Mouse (Mus musculus): ENCODE measurements around the gene Pex5l. TPM values are rescaled to one million over a fixed set of nuclear protein-coding genes. Genes with fewer than 3 reads are reported as not detected.

The Pex5l gene
- total and polyA plus RNA-seq, 2 experiments from 2014 or later = 0.15 to 1.5 TPM

DNA sequence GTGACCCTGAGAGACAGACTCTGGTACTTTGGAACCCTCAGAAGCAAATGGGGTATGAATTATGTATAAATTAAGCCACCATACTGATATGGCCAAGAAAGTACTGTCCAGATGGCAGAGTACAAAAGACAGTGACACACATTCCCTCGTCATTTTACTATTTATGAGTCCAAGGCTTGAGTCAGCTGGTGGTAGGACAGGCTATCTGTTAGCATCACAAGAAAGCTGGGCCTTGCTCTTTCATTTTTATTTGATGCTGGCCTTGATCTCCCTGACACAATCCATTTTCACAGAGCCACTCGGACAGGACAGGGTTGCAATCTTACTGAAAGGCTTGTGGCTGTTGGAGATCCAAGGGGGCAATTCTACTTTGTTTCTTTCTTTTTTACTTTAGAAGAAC, 67.4 kb downstream of the Pex5l start:
- ATAC-seq (ENCODE audit: insufficient read depth, low read depth) (no peak), DNase-seq (ENCODE audit: low spot score) (no peak)
- no peaks in the 10 kb centered on the region for H3K27me3 ChIP-seq (ENCODE audit: control insufficient read depth, insufficient read depth, low read length)
- no peaks in the 10 kb centered on the region for H3K4me1 ChIP-seq (ENCODE audit: control insufficient read depth, insufficient read depth)
- H3K4me2 ChIP-seq (ENCODE audit: low read depth, low read length) = no peak overlapping the region
- WGBS = 64% methylated on average over 2 of the region's 2 CpGs
- H3K36me3 ChIP-seq (replicated peaks; ENCODE audit: control insufficient read depth, insufficient read depth, low read length) = no peaks in the 10 kb centered on the region
- H3K9ac ChIP-seq (replicated peaks; ENCODE audit: low read depth, low read length) = no peak overlapping the region
- no peak overlapping the region for H3K4me3 ChIP-seq (ENCODE audit: low read depth, low read length)
- H3K27ac ChIP-seq (ENCODE audit: low read depth) = no peak overlapping the region
- no peaks in the 10 kb centered on the region for H3K9me3 ChIP-seq (replicated peaks; ENCODE audit: control insufficient read depth, low read length)
- TF ChIP-seq CTCF (IDR thresholded peaks at IDR 0.05; ENCODE audit: low read depth) (no peak), EP300 (IDR thresholded peaks at IDR 0.05; ENCODE audit: low read depth) (no peak)

DNA sequence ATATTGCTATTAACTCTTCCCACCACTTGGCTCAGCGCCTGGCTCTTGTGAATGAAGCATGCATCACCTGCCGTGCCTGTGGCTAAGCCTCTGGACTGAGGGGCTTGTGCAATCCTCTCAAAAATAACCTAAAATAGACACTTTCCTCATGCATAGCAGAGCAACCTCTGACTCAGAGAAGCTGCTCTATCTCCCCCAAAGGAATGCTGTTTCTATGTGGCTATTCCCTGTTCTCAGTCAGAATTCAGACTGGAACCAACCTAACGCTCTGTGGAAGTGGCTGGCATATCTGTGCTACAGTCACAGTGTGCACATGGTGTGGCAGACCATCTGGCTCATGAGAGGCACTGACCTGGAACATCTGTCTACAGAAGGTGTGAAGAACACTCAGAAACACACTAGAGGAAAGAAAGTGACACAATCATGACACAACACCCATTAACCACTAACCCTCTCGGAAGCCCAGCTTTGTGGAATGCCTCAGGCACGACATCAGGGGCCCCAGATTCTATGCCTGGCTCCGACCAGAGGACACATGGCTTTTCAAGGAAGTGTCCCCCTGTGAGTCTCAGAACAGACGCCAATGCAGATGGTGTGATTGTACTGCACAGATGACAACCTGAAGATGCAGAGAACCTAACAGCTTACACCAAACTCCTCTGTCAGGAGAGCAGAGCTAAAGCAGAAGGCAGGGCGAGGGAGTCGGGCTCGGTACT, 68.6 kb downstream of the Pex5l start:
- 39% methylated on average over 10 of the region's 10 CpGs for whole genome bisulfite sequencing

DNA sequence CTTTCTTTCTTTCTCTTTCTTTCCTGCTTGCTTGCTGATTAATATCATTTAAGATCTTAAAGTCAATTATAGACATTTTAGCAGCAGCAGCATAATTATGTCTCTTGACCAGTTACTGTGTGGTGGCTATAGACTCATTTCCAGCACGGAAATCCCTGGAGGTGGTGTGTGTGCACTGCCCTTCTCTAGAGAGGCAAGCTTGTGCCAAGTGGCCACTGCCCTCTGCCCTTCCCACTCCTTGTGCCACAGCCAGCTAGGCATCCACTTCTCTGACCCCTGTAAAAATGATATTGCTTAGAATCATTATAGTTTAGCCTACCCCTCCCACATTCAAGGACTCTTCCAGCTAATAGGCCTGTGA, 69.2 kb downstream of the Pex5l start:
- WGBS = 78% methylated on average over 1 of the region's 1 CpGs

More for the DNA sequence above, 68.6 kb downstream of the Pex5l start:
- Histone ChIP-seq H3K9me3 (replicated peaks; ENCODE audit: control insufficient read depth, low read length) (no peaks in the 10 kb centered on the region), H3K4me2 (ENCODE audit: low read depth, low read length) (no peak overlapping the region), H3K27ac (ENCODE audit: low read depth) (no peak overlapping the region), H3K27me3 (ENCODE audit: control insufficient read depth, insufficient read depth, low read length) (no peaks in the 10 kb centered on the region), H3K9ac (replicated peaks; ENCODE audit: low read depth, low read length) (no peak overlapping the region), H3K36me3 (replicated peaks; ENCODE audit: control insufficient read depth, insufficient read depth, low read length) (no peaks in the 10 kb centered on the region), H3K4me1 (ENCODE audit: control insufficient read depth, insufficient read depth) (no peaks in the 10 kb centered on the region), H3K4me3 (ENCODE audit: low read depth, low read length) (no peak overlapping the region)
- no peak for ATAC-seq (ENCODE audit: insufficient read depth, low read depth)
- no peak for TF ChIP-seq CTCF (IDR thresholded peaks at IDR 0.05; ENCODE audit: low read depth)
- TF ChIP-seq EP300 (IDR thresholded peaks at IDR 0.05; ENCODE audit: low read depth) = no peak
- DNase-seq (ENCODE audit: low spot score) = no peak

DNA sequence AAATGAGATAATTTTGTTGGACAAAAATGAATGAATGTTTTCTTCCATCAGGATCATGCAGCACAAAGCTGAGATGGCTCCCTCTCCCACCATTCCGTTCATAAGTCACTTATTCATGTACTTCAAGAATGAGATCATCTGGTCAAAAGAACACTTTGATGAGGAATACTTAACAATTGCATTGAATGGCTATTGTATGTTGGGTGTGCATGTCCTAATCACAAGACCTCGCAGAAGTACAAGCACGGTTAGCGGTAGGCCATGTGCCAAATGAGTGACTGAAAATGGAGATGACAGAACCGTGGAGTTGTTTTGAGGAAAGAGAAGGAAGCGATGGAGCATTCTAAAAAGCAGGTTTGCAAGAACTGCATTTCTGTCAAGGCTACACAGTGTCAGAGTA, 72.3 kb downstream of the Pex5l start:
- no peaks in the 10 kb centered on the region for H3K4me1 ChIP-seq (ENCODE audit: control insufficient read depth, insufficient read depth)
- no peaks in the 10 kb centered on the region for H3K9me3 ChIP-seq (replicated peaks; ENCODE audit: control insufficient read depth, low read length)
- H3K27ac ChIP-seq (ENCODE audit: low read depth) = no peak overlapping the region
- H3K4me3 ChIP-seq (ENCODE audit: low read depth, low read length) = no peak overlapping the region
- WGBS = 85% methylated on average over 6 of the region's 6 CpGs
- ATAC-seq (ENCODE audit: insufficient read depth, low read depth) (no peak), DNase-seq (ENCODE audit: low spot score) (no peak)
- H3K27me3 ChIP-seq (ENCODE audit: control insufficient read depth, insufficient read depth, low read length) = no peaks in the 10 kb centered on the region
- no peaks in the 10 kb centered on the region for H3K36me3 ChIP-seq (replicated peaks; ENCODE audit: control insufficient read depth, insufficient read depth, low read length)
- H3K4me2 ChIP-seq (ENCODE audit: low read depth, low read length) = no peak overlapping the region
- TF ChIP-seq CTCF (IDR thresholded peaks at IDR 0.05; ENCODE audit: low read depth) = no peak
- TF ChIP-seq EP300 (IDR thresholded peaks at IDR 0.05; ENCODE audit: low read depth) = no peak
- no peak overlapping the region for H3K9ac ChIP-seq (replicated peaks; ENCODE audit: low read depth, low read length)

More for the DNA sequence above, 69.2 kb downstream of the Pex5l start:
- H3K27me3 ChIP-seq (ENCODE audit: control insufficient read depth, insufficient read depth, low read length) = no peaks in the 10 kb centered on the region
- no peak for TF ChIP-seq EP300 (IDR thresholded peaks at IDR 0.05; ENCODE audit: low read depth)
- no peak for TF ChIP-seq CTCF (IDR thresholded peaks at IDR 0.05; ENCODE audit: low read depth)
- H3K9ac ChIP-seq (replicated peaks; ENCODE audit: low read depth, low read length) = no peak overlapping the region
- DNase-seq (ENCODE audit: low spot score) = no peak
- no peak for ATAC-seq (ENCODE audit: insufficient read depth, low read depth)
- no peak overlapping the region for H3K27ac ChIP-seq (ENCODE audit: low read depth)
- H3K4me2 ChIP-seq (ENCODE audit: low read depth, low read length) = no peak overlapping the region
- H3K9me3 ChIP-seq (replicated peaks; ENCODE audit: control insufficient read depth, low read length) = no peaks in the 10 kb centered on the region
- no peaks in the 10 kb centered on the region for H3K4me1 ChIP-seq (ENCODE audit: control insufficient read depth, insufficient read depth)
- no peak overlapping the region for H3K4me3 ChIP-seq (ENCODE audit: low read depth, low read length)
- H3K36me3 ChIP-seq (replicated peaks; ENCODE audit: control insufficient read depth, insufficient read depth, low read length) = no peaks in the 10 kb centered on the region

DNA sequence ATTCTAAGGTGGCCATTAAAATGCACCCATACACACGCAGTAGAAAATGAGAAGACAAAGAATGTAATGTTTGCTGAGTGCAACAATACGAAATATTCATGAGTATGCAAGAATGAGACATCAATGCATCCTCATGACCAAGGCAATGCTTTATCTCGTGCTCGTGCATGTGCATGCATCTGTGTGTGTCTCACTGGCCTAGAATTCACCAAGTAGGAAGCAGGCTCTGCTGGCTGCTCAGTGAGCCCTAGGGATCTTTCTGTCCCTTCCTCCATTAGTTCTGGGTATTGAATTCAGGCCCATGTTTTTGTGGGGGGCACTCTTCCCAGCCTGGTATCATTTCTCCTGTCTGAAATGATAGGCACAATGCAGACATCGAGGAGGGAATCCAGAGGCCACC, 74.9 kb downstream of the Pex5l start:
- Histone ChIP-seq H3K4me1 (ENCODE audit: control insufficient read depth, insufficient read depth) (no peaks in the 10 kb centered on the region), H3K36me3 (replicated peaks; ENCODE audit: control insufficient read depth, insufficient read depth, low read length) (no peaks in the 10 kb centered on the region), H3K27me3 (ENCODE audit: control insufficient read depth, insufficient read depth, low read length) (no peaks in the 10 kb centered on the region), H3K9ac (replicated peaks; ENCODE audit: low read depth, low read length) (no peak overlapping the region), H3K27ac (ENCODE audit: low read depth) (no peak overlapping the region), H3K4me3 (ENCODE audit: low read depth, low read length) (no peak overlapping the region), H3K9me3 (replicated peaks; ENCODE audit: control insufficient read depth, low read length) (no peaks in the 10 kb centered on the region), H3K4me2 (ENCODE audit: low read depth, low read length) (no peak overlapping the region)
- DNase-seq (ENCODE audit: low spot score) (no peak), ATAC-seq (ENCODE audit: insufficient read depth, low read depth) (no peak)
- no peak for TF ChIP-seq CTCF (IDR thresholded peaks at IDR 0.05; ENCODE audit: low read depth)
- 75% methylated on average over 5 of the region's 5 CpGs for WGBS

DNA sequence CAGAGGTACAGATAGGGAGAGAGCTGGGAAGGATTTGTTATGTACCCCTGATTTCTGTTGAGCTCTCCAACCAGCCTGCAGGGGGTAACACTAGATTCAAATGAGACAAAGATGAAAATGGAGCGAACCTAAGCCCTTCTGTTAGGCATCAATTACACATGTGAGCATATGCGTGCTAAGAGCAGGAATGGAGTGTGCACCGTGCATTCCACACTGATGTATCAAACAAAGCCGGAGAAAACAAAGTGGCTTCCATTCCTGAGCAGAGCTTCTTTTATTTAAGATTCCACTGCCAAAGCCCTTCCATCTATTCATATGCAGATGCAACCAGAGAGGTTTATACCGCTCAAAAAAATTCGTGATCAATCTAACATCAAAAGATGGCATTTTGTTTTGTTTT, 79.5 kb downstream of the Pex5l start:
- WGBS = 54% methylated on average over 6 of the region's 6 CpGs
- no peaks in the 10 kb centered on the region for H3K4me1 ChIP-seq (ENCODE audit: control insufficient read depth, insufficient read depth)
- H3K9ac ChIP-seq (replicated peaks; ENCODE audit: low read depth, low read length) = no peak overlapping the region
- no peaks in the 10 kb centered on the region for H3K27me3 ChIP-seq (ENCODE audit: control insufficient read depth, insufficient read depth, low read length)
- no peaks in the 10 kb centered on the region for H3K9me3 ChIP-seq (replicated peaks; ENCODE audit: control insufficient read depth, low read length)
- TF ChIP-seq CTCF (IDR thresholded peaks at IDR 0.05; ENCODE audit: low read depth) = no peak
- TF ChIP-seq EP300 (IDR thresholded peaks at IDR 0.05; ENCODE audit: low read depth) = no peak
- no peak for ATAC-seq (ENCODE audit: insufficient read depth, low read depth)
- H3K4me2 ChIP-seq (ENCODE audit: low read depth, low read length) = no peak overlapping the region
- H3K4me3 ChIP-seq (ENCODE audit: low read depth, low read length) = no peak overlapping the region
- no peak overlapping the region for H3K27ac ChIP-seq (ENCODE audit: low read depth)
- H3K36me3 ChIP-seq (replicated peaks; ENCODE audit: control insufficient read depth, insufficient read depth, low read length) = no peaks in the 10 kb centered on the region
- DNase-seq (ENCODE audit: low spot score) = no peak

All from heart, postnatal 0 days (tissue).